Mouse (Mus musculus) hindbrain, embryonic 10.5 days (tissue): ENCODE measurements around the gene Syce2. TPM values are rescaled to one million over a fixed set of nuclear protein-coding genes. Genes with fewer than 3 reads are reported as not detected.
A peak's percentile ranks its signal among the peaks of the same experiment; 100 is the strongest.

ENCODE experiments used
- DNase-seq: peaks from one replicate; pipeline ENCODE4 v3.0.0-alpha.2; 2017; ENCODE audit warnings: low spot score
- H3K27ac ChIP-seq: fragments of 300-500 bp; sonication (generic); 2 replicates; pipeline ENCODE4 v1.5.1; 2016; ENCODE audit warnings: mild to moderate bottlenecking, moderate library complexity
- H3K27me3 ChIP-seq: fragments of 300-500 bp; sonication (generic); 2 replicates; pipeline ENCODE4 v1.6.1; 2016; ENCODE audit warnings: mild to moderate bottlenecking; ENCODE audit not compliant: poor library complexity, insufficient read depth, severe bottlenecking
- H3K36me3 ChIP-seq: fragments of 300-500 bp; sonication (generic); 2 replicates; pipeline ENCODE4 v1.6.1; 2016; ENCODE audit warnings: mild to moderate bottlenecking, moderate library complexity
- H3K4me1 ChIP-seq: fragments of 300-500 bp; sonication (generic); replicated peaks from 2 replicates; pipeline ENCODE4 v1.6.1; 2016; ENCODE audit warnings: mild to moderate bottlenecking
- H3K4me3 ChIP-seq: fragments of 300-500 bp; sonication (generic); 2 replicates; pipeline ENCODE4 v1.5.1; 2016; ENCODE audit warnings: mild to moderate bottlenecking, moderate library complexity
- H3K9me3 ChIP-seq: fragments of 300-500 bp; sonication (generic); 2 replicates; pipeline ENCODE4 v1.6.1; 2016; ENCODE audit warnings: mild to moderate bottlenecking, moderate library complexity
- WGBS: fragments of 180-500 bp; shearing (Covaris S2); methylation state at CpG from one replicate; pipeline ENCODE4 v1.1.7; 2016; 5-methylcytosine and 5-hydroxymethylcytosine counted together
- polyA plus RNA-seq: library from polyadenylated mRNA; unstranded; fragments of >200 nt; fragmentation: Nextera tagmentation; extraction: Ambion mirVana; gene quantifications from 2 replicates; pipeline ENCODE4 v1.2.1, GENCODE M21; 2016

Syce2 gene
- polyA plus RNA-seq, 1 experiment from 2014 or later: 61.5 TPM

DNA sequence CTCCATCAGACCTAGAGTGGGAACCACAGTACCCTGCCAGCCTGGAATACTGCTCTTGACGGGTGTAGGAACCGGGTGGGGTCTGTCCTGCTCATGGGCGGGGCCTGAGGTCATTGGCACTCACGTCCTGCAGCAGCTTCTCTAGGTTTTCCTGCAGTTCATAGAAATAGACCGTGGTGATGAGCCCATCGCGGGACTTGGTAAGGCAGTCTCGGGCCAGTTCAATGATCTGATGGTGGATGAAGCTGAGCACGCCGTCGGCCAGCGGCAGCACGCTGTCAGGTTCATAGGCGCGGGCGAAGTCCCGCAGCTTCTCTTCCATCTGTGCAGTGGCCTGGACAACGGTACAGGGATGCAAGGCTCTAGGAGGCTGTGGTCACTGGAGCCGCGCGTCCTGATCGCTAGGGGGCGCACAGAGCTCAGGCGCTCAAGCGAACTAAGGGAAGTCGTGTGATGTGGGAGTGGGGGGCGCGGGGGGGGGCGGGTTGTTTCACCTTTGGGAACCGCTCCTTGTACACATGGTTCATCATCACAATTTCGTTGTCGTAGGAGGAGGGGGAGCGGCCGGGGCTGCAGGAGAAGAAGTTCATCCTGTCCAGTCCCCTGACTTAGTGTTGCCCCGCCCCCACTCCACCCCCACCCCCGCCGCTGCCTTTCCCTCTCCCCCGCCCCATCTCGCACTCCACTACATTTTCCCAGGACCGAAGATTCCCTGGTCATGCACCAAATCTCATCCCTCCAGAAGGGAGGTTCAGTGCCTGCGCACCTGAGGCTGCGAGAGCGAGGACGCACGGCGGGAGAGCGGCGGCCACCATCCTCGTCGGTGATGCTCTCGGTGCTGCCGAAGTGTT lies 56.8 kb downstream of the Syce2 start:
- peak; percentile 84 for DNase-seq
- Histone ChIP-seq H3K4me1 (peaks cover 15% of the 10 kb centered on the region), H3K27me3 (peaks cover 75% of the 10 kb centered on the region), H3K9me3 (no peaks in the 10 kb centered on the region), H3K36me3 (peaks cover 2% of the 10 kb centered on the region; the same call in 1 of the 2 replicates), H3K27ac (no peak overlapping the region), H3K4me3 (peak overlapping the region; percentile 55)
- 2% methylated on average over 52 of the region's 52 CpGs for WGBS

DNA sequence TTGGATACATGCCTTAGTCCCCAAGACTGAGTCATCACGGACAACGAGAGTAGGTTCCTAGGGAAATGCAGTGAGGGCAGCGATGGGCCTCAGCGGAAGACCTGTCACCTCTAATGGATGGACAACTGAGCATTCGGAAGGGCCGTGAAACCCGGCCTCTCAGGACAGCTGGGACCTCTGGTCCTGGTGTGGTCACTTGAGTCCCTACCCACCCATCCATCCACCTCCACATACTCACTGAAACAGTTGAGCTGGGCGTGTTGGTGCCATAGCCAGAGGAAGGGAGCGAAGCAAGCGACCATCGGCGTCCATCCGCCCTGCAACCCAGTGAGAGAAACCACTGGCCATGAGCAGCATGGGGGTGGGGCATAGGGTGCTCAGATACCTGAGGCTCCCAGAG lies 58.7 kb downstream of the Syce2 start:
- WGBS: 89% methylated on average over 13 of the region's 13 CpGs
- Histone ChIP-seq H3K4me3 (no peak overlapping the region), H3K27ac (no peak overlapping the region), H3K27me3 (peaks cover 82% of the 10 kb centered on the region), H3K9me3 (no peaks in the 10 kb centered on the region), H3K36me3 (no peaks in the 10 kb centered on the region; the same call in 1 of the 2 replicates), H3K4me1 (peaks cover 34% of the 10 kb centered on the region)
- DNase-seq: no peak

DNA sequence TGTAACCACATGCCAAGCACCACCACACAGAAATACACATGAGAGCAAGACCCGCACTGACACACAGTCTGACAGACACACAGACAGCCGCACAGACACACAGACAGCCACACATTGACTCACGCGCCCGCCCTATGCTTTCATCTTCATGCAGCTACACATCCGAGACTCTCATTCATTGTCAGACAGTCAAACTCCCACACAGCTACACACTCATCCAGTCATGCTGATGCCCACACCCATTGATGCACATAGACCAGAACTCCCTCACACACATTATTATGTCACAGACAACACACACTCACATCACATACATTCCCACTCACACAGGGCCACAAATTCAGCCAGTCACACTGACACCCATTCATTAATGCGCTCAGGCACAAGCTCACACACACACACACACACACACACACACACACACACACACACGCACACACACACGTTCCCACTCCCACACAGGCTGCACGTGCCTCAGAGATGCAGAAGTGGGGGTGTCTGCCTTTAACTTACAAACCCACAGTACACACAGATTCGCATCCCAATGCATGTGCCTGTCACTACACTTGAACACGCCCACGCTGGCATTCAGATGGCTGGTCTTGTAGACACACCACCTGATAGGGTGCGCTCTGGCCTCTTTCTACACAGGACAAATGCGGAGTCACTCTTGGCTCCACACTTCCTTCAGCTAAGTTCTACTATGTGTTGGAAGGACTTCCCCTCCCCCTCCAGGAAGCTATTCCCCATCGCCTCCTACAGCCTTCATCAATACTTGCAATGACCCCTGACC lies 62.1 kb downstream of the Syce2 start:
- Histone ChIP-seq H3K9me3 (no peaks in the 10 kb centered on the region), H3K27me3 (peaks cover 94% of the 10 kb centered on the region), H3K4me3 (peak overlapping the region; percentile 23; the same call in 1 of the 2 replicates), H3K4me1 (peaks cover 45% of the 10 kb centered on the region), H3K27ac (no peak overlapping the region), H3K36me3 (no peaks in the 10 kb centered on the region)
- no peak for DNase-seq
- 82% methylated on average over 16 of the region's 16 CpGs for WGBS

- peaks cover 92% of the 10 kb centered on the region for H3K27me3 ChIP-seq
- peaks cover 40% of the 10 kb centered on the region for H3K4me1 ChIP-seq
- DNase-seq: peak; percentile 80
- H3K4me3 ChIP-seq: peak overlapping the region; percentile 70
- H3K36me3 ChIP-seq: no peaks in the 10 kb centered on the region
- H3K9me3 ChIP-seq: no peaks in the 10 kb centered on the region
- 1% methylated on average over 15 of the region's 15 CpGs for WGBS
- H3K27ac ChIP-seq: no peak overlapping the region
These were observed 62.9 kb downstream of the Syce2 start for GRCm38 (mm10) chr8:84934860-84935259.

- DNase-seq: peak; percentile 31
These were observed 63.6 kb downstream of the Syce2 start for GRCm38 (mm10) chr8:84935489-84935888.

DNA sequence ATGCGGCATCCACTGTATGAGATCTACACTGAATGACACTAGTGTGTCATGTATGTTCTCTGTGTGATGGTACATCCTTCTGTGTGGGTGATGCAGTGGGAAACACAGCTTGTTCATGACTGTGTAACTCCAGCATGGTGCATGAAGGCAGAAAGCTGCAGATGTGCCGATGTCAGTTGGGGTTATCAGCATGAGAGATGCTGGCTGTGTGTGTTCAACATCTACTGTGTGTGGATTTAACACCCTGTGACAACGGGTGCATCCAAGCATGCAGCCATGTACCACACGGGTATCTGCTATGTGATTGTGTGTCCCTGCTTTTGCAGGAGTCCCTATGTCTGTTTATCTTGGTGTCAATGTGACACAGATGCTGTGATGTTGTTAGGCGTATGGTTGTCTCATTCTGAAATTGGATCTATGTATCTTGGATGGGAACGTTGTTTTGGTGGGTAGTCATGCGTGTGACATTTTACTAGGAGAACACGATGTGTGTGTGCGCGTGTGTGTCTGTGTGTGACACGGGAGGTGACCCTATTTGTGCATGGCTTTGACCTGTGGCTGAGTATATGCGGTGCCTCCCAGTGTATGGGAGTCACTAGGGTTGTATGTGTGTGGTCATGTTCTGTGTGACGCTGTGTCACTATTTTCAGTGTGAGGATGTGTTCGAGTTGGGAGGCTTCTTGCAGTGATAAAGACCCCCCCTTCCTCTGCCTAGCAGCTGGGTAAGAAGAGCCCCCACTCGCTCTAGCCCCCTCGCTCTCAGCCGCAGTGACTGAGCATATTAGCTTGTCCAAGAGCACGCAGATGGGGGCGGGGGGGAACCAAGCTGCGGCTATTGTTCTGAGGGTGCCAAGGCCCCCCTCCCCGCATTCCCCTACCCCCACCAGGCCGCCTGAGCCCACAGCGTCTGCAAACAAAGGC lies 64.4 kb downstream of the Syce2 start:
- Histone ChIP-seq H3K27me3 (peaks cover 85% of the 10 kb centered on the region), H3K27ac (peak overlapping the region; percentile 85), H3K4me3 (peak overlapping the region; percentile 70), H3K9me3 (no peaks in the 10 kb centered on the region), H3K4me1 (peaks cover 40% of the 10 kb centered on the region), H3K36me3 (no peaks in the 10 kb centered on the region)
- no peak for DNase-seq
- 19% methylated on average over 23 of the region's 23 CpGs for WGBS

More at GRCm38 (mm10) chr8:84935489-84935888, 63.6 kb downstream of the Syce2 start:
- no peaks in the 10 kb centered on the region for H3K36me3 ChIP-seq
- WGBS: 4% methylated on average over 14 of the region's 14 CpGs
- H3K9me3 ChIP-seq: no peaks in the 10 kb centered on the region
- H3K4me1 ChIP-seq: peaks cover 40% of the 10 kb centered on the region
- peaks cover 87% of the 10 kb centered on the region for H3K27me3 ChIP-seq
- H3K4me3 ChIP-seq: peak overlapping the region; percentile 70
- H3K27ac ChIP-seq: 0 out of 2 replicates have a peak overlapping the region, but pooled peaks have one; percentile 24

DNA sequence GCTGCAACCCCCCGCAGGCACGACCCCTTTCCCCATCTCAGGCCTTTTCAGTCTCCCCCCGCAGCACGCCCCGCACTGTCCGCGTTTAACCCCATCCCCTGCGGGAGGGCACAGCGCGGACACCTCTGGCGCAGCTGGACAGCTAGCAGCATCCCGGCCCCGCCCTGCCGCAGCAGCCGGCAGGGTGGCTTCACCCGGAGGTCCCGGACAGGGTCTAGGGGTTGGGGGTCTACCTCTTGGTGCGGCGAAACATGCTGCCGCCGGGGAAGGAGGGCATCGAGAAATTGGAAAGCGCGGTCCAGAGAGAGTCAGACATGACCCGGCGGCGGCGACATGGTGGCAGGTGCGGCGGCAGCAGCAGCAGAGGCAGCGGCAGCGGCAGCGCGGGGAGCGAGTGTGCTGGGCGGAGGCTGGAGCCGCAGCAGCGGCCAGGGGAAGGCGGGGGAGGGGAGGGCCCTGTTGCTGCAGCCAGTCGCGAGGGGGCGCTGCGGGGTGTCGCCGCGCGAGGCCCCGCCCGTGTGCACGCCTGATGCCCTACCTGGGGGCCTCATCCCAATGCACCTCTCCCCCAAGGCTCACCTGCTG lies 65.1 kb downstream of the Syce2 start, which contains the start of gene Mast1:
Mast1 (minus strand) TSS at position 398 of the 585 bp plus-strand sequence.
- Histone ChIP-seq H3K27ac (peak within 1 kb of the TSS; percentile 85), H3K27me3 (peaks cover 81% of the 10 kb centered on the region), H3K9me3 (no peaks in the 10 kb centered on the region), H3K36me3 (no peaks in the 10 kb centered on the region), H3K4me3 (peak within 1 kb of the TSS; percentile 70), H3K4me1 (peaks cover 40% of the 10 kb centered on the region)
- DNase-seq: peak; percentile 75
- under 1% methylated on average over 50 of the region's 50 CpGs for WGBS

Other genes starting within 250 kb of the Syce2 start
- gene Ier2, start 209.3 kb upstream of the Syce2 start, polyA plus RNA-seq: 89.9 and 94.7 TPM in 2 replicates
- 57.8 and 65.9 TPM in 2 replicates for gene Trmt1, start 185.8 kb upstream of the Syce2 start, polyA plus RNA-seq
- gene Nacc1, start 184.2 kb upstream of the Syce2 start, polyA plus RNA-seq: 25.2 and 28.9 TPM in 2 replicates
- 5.6 and 6.5 TPM in 2 replicates for gene Lyl1, start 170.7 kb upstream of the Syce2 start, polyA plus RNA-seq
- 0.54 and 1.9 TPM in 2 replicates for gene G430095P16Rik, start 149.1 kb upstream of the Syce2 start, polyA plus RNA-seq
- 0.07 and 0.29 TPM in 2 replicates for gene Nfix, start 71.8 kb upstream of the Syce2 start, polyA plus RNA-seq
- gene Dand5, start 49.3 kb upstream of the Syce2 start, polyA plus RNA-seq: 3.8 and 5.5 TPM in 2 replicates
- 43.7 and 45.8 TPM in 2 replicates for gene Gadd45gip1, start 40.6 kb upstream of the Syce2 start, polyA plus RNA-seq
- 115 TPM in 2 replicates for gene Rad23a, start 31.4 kb upstream of the Syce2 start, polyA plus RNA-seq
- gene Calr, start 25.2 kb upstream of the Syce2 start, polyA plus RNA-seq: 783 and 812 TPM in 2 replicates
- gene Farsa, start 15.1 kb upstream of the Syce2 start, polyA plus RNA-seq: 129 and 134 TPM in 2 replicates
- gene Gcdh, start 21.8 kb downstream of the Syce2 start, polyA plus RNA-seq: 35.5 and 43.4 TPM in 2 replicates
- gene Klf1, start 29.8 kb downstream of the Syce2 start, polyA plus RNA-seq: 18.2 and 21.5 TPM in 2 replicates
- gene Dnase2a, start 36.4 kb downstream of the Syce2 start, polyA plus RNA-seq: 5.8 and 6.6 TPM in 2 replicates
- gene Mast1, start 65.2 kb downstream of the Syce2 start, polyA plus RNA-seq: 5.0 and 12.7 TPM in 2 replicates
- gene Rtbdn, start 74.9 kb downstream of the Syce2 start, polyA plus RNA-seq: 0.55 and 0.88 TPM in 2 replicates
- gene Gm49661, start 97.3 kb downstream of the Syce2 start, polyA plus RNA-seq: not detected in 2 replicates
- 1,241 and 1,456 TPM in 2 replicates for gene Prdx2, start 97.5 kb downstream of the Syce2 start, polyA plus RNA-seq
- 137 and 146 TPM in 2 replicates for gene Rnaseh2a, start 97.7 kb downstream of the Syce2 start, polyA plus RNA-seq
- 6.5 and 8.7 TPM in 2 replicates for gene Junb, start 106.6 kb downstream of the Syce2 start, polyA plus RNA-seq
- gene Hook2, start 118.5 kb downstream of the Syce2 start, polyA plus RNA-seq: 14.5 and 16.8 TPM in 2 replicates
- gene Best2, start 142.4 kb downstream of the Syce2 start, polyA plus RNA-seq: not detected in 2 replicates
- 162 and 176 TPM in 2 replicates for gene Asna1, start 153.2 kb downstream of the Syce2 start, polyA plus RNA-seq
- 149 and 164 TPM in 2 replicates for gene Trir, start 154.7 kb downstream of the Syce2 start, polyA plus RNA-seq
- 27.4 and 28.4 TPM in 2 replicates for gene Tnpo2, start 164.8 kb downstream of the Syce2 start, polyA plus RNA-seq
- gene Fbxw9, start 187.9 kb downstream of the Syce2 start, polyA plus RNA-seq: 28.0 and 33.4 TPM in 2 replicates
- 0.86 and 1.0 TPM in 2 replicates for gene Gm5741, start 195.9 kb downstream of the Syce2 start, polyA plus RNA-seq
- gene Dhps, start 199.6 kb downstream of the Syce2 start, polyA plus RNA-seq: 73.7 and 75.2 TPM in 2 replicates
- 134 and 136 TPM in 2 replicates for gene Wdr83os, start 208.6 kb downstream of the Syce2 start, polyA plus RNA-seq
- gene Wdr83, start 209.2 kb downstream of the Syce2 start, polyA plus RNA-seq: 63.4 TPM in 2 replicates
- 19.8 and 23.1 TPM in 2 replicates for gene Man2b1, start 211.2 kb downstream of the Syce2 start, polyA plus RNA-seq